Mouse (Mus musculus): ENCODE measurements around the gene Crim1. TPM values are rescaled to one million over a fixed set of nuclear protein-coding genes. Genes with fewer than 3 reads are reported as not detected.
A peak's percentile ranks its signal among the peaks of the same experiment; 100 is the strongest.

Crim1 gene
- polyA plus RNA-seq, 1 experiment, result 1.1 TPM

GRCm38 (mm10) chr17:78388101-78388847 is 188.2 kb downstream of the Crim1 start:
- H3K27me3 ChIP-seq (ENCODE audit: control insufficient read depth, insufficient read depth, insufficient read length), result no peaks in the 10 kb centered on the region
- no peak overlapping the region for H3K4me2 ChIP-seq (ENCODE audit: low read depth)
- H3K79me2 ChIP-seq (ENCODE audit: control insufficient read depth, insufficient read depth), result no peaks in the 10 kb centered on the region
- no peaks in the 10 kb centered on the region for H3K36me3 ChIP-seq (ENCODE audit: control insufficient read depth, insufficient read depth)
- H3ac ChIP-seq (ENCODE audit: control insufficient read depth, insufficient read length), result no peak overlapping the region
- TF ChIP-seq POLR2AphosphoS2 (IDR thresholded peaks at IDR 0.05; ENCODE audit: insufficient read length, low read depth) (no peak), SRF (IDR thresholded peaks at IDR 0.05; ENCODE audit: control insufficient read depth, insufficient read length, low read depth) (no peak), POLR2A (IDR thresholded peaks at IDR 0.05; ENCODE audit: insufficient read length, low read depth) (no peak), REST (IDR thresholded peaks at IDR 0.05; ENCODE audit: insufficient read depth, insufficient read length) (no peak), MYOD1 (IDR thresholded peaks at IDR 0.05; ENCODE audit: control insufficient read depth in 1 of 3, insufficient read length in 2 of 3, low read depth in 2 of 3) (no peak), CEBPB (IDR thresholded peaks at IDR 0.05; ENCODE audit: insufficient read depth, poor library complexity, severe bottlenecking) (no peak), USF1 (IDR thresholded peaks at IDR 0.05; ENCODE audit: low read depth) (no peak), MYOG (IDR thresholded peaks at IDR 0.05; ENCODE audit: control insufficient read depth in 1 of 3, insufficient read depth in 1 of 3, insufficient read length in 2 of 3, low read depth in 2 of 3) (no peak), TCF3 (IDR thresholded peaks at IDR 0.05; ENCODE audit: insufficient read length, low read depth) (no peak), E2F4 (IDR thresholded peaks at IDR 0.05; ENCODE audit: insufficient read depth) (no peak), TCF12 (IDR thresholded peaks at IDR 0.05; ENCODE audit: insufficient read depth, poor library complexity, severe bottlenecking) (no peak), MAX (IDR thresholded peaks at IDR 0.05; ENCODE audit: low read depth) (no peak)
- no peak overlapping the region for H3K4me3 ChIP-seq

- H3K79me2 ChIP-seq (ENCODE audit: control insufficient read depth, insufficient read depth), result no peaks in the 10 kb centered on the region
- no peak overlapping the region for H3K4me3 ChIP-seq
- no peaks in the 10 kb centered on the region for H3K27me3 ChIP-seq (ENCODE audit: control insufficient read depth, insufficient read depth, insufficient read length)
- H3K36me3 ChIP-seq (ENCODE audit: control insufficient read depth, insufficient read depth), result no peaks in the 10 kb centered on the region
- TF ChIP-seq POLR2A (IDR thresholded peaks at IDR 0.05; ENCODE audit: insufficient read length, low read depth), result no peak
- no peak for TF ChIP-seq REST (IDR thresholded peaks at IDR 0.05; ENCODE audit: insufficient read depth, insufficient read length)
- TF ChIP-seq MYOD1 (IDR thresholded peaks at IDR 0.05; ENCODE audit: control insufficient read depth in 1 of 3, insufficient read length in 2 of 3, low read depth in 2 of 3), result no peak
- no peak for TF ChIP-seq TCF3 (IDR thresholded peaks at IDR 0.05; ENCODE audit: insufficient read length, low read depth)
- TF ChIP-seq USF1 (IDR thresholded peaks at IDR 0.05; ENCODE audit: low read depth), result no peak
- TF ChIP-seq MAX (IDR thresholded peaks at IDR 0.05; ENCODE audit: low read depth), result no peak
- TF ChIP-seq CEBPB (IDR thresholded peaks at IDR 0.05; ENCODE audit: insufficient read depth, poor library complexity, severe bottlenecking), result no peak
- no peak for TF ChIP-seq E2F4 (IDR thresholded peaks at IDR 0.05; ENCODE audit: insufficient read depth)
- no peak for TF ChIP-seq TCF12 (IDR thresholded peaks at IDR 0.05; ENCODE audit: insufficient read depth, poor library complexity, severe bottlenecking)
- TF ChIP-seq SRF (IDR thresholded peaks at IDR 0.05; ENCODE audit: control insufficient read depth, insufficient read length, low read depth), result no peak
- TF ChIP-seq MYOG (IDR thresholded peaks at IDR 0.05; ENCODE audit: control insufficient read depth in 1 of 3, insufficient read depth in 1 of 3, insufficient read length in 2 of 3, low read depth in 2 of 3), result no peak
- TF ChIP-seq POLR2AphosphoS2 (IDR thresholded peaks at IDR 0.05; ENCODE audit: insufficient read length, low read depth), result no peak
- H3ac ChIP-seq (ENCODE audit: control insufficient read depth, insufficient read length), result no peak overlapping the region
- H3K4me2 ChIP-seq (ENCODE audit: low read depth), result no peak overlapping the region
Measured at GRCm38 (mm10) chr17:78389573-78389972, 189.5 kb downstream of the Crim1 start.

- H3K4me3 ChIP-seq, result no peak overlapping the region
- no peaks in the 10 kb centered on the region for H3K79me2 ChIP-seq (ENCODE audit: control insufficient read depth, insufficient read depth)
Measured at GRCm38 (mm10) chr17:78392401-78393087, 192.5 kb downstream of the Crim1 start.

GRCm38 (mm10) chr17:78400130-78400840 is 200.2 kb downstream of the Crim1 start:
- TF ChIP-seq CEBPB (IDR thresholded peaks at IDR 0.05; ENCODE audit: insufficient read depth, poor library complexity, severe bottlenecking) (0 out of 2 replicates have a peak, but pooled peaks have one; percentile 43), MYOD1 (IDR thresholded peaks at IDR 0.05; ENCODE audit: control insufficient read depth in 1 of 3, insufficient read length in 2 of 3, low read depth in 2 of 3) (peak in 1 of 3 experiments; percentile 39), MYOG (IDR thresholded peaks at IDR 0.05; ENCODE audit: control insufficient read depth in 1 of 3, insufficient read depth in 1 of 3, insufficient read length in 2 of 3, low read depth in 2 of 3) (peak in 1 of 3 experiments; percentile 8), USF1 (IDR thresholded peaks at IDR 0.05; ENCODE audit: low read depth) (no peak)
- Histone ChIP-seq H3ac (ENCODE audit: control insufficient read depth, insufficient read length) (no peak overlapping the region), H3K4me2 (ENCODE audit: low read depth) (no peak overlapping the region), H3K36me3 (ENCODE audit: control insufficient read depth, insufficient read depth) (peaks cover under 1% of the 10 kb centered on the region), H3K4me3 (no peak overlapping the region), H3K79me2 (ENCODE audit: control insufficient read depth, insufficient read depth) (no peaks in the 10 kb centered on the region), H3K27me3 (ENCODE audit: control insufficient read depth, insufficient read depth, insufficient read length) (no peaks in the 10 kb centered on the region)

More at GRCm38 (mm10) chr17:78392401-78393087, 192.5 kb downstream of the Crim1 start:
- Histone ChIP-seq H3K4me2 (ENCODE audit: low read depth) (no peak overlapping the region), H3K36me3 (ENCODE audit: control insufficient read depth, insufficient read depth) (peaks cover 6% of the 10 kb centered on the region), H3ac (ENCODE audit: control insufficient read depth, insufficient read length) (no peak overlapping the region), H3K27me3 (ENCODE audit: control insufficient read depth, insufficient read depth, insufficient read length) (no peaks in the 10 kb centered on the region)
- no peak for TF ChIP-seq POLR2AphosphoS2 (IDR thresholded peaks at IDR 0.05; ENCODE audit: insufficient read length, low read depth)
- no peak for TF ChIP-seq TCF3 (IDR thresholded peaks at IDR 0.05; ENCODE audit: insufficient read length, low read depth)
- TF ChIP-seq MAX (IDR thresholded peaks at IDR 0.05; ENCODE audit: low read depth), result no peak
- TF ChIP-seq USF1 (IDR thresholded peaks at IDR 0.05; ENCODE audit: low read depth), result no peak
- no peak for TF ChIP-seq SRF (IDR thresholded peaks at IDR 0.05; ENCODE audit: control insufficient read depth, insufficient read length, low read depth)
- no peak for TF ChIP-seq REST (IDR thresholded peaks at IDR 0.05; ENCODE audit: insufficient read depth, insufficient read length)
- TF ChIP-seq MYOD1 (IDR thresholded peaks at IDR 0.05; ENCODE audit: control insufficient read depth in 1 of 3, insufficient read length in 2 of 3, low read depth in 2 of 3), result no peak
- no peak for TF ChIP-seq E2F4 (IDR thresholded peaks at IDR 0.05; ENCODE audit: insufficient read depth)
- TF ChIP-seq CEBPB (IDR thresholded peaks at IDR 0.05; ENCODE audit: insufficient read depth, poor library complexity, severe bottlenecking), result no peak
- TF ChIP-seq MYOG (IDR thresholded peaks at IDR 0.05; ENCODE audit: control insufficient read depth in 1 of 3, insufficient read depth in 1 of 3, insufficient read length in 2 of 3, low read depth in 2 of 3), result no peak
- no peak for TF ChIP-seq TCF12 (IDR thresholded peaks at IDR 0.05; ENCODE audit: insufficient read depth, poor library complexity, severe bottlenecking)
- no peak for TF ChIP-seq POLR2A (IDR thresholded peaks at IDR 0.05; ENCODE audit: insufficient read length, low read depth)
